Mouse (Mus musculus): ENCODE results near the gene Foxn4. TPM values are rescaled to one million over a fixed set of nuclear protein-coding genes. Genes with fewer than 3 reads are reported as not detected.
A peak's percentile ranks its signal among the peaks of the same experiment; 100 is the strongest.

The Foxn4 gene
- polyA plus RNA-seq, 1 experiment from 2014 or later: 0.82 TPM

GRCm38 (mm10) chr5:114290004-114290403 is 16.4 kb upstream of the Foxn4 start:
- WGBS: 41% methylated on average over 3 of the region's 3 CpGs
- H3K27ac ChIP-seq: no peak overlapping the region
- ATAC-seq (ENCODE audit: low FRiP score): 0 out of 2 replicates have a peak, but pooled peaks have one; percentile 53

GRCm38 (mm10) chr5:114288874-114289273 is 15.3 kb upstream of the Foxn4 start, which contains the start of gene Myo1h:
Myo1h (plus strand) TSS chr5:114289166.
- H3K27ac ChIP-seq: no peak within 1 kb of the TSS

More at GRCm38 (mm10) chr5:114290004-114290403, 16.4 kb upstream of the Foxn4 start:
- Histone ChIP-seq H3K27me3 (peaks cover 52% of the 10 kb centered on the region), H3K4me3 (replicated peaks) (no peak overlapping the region), H3K36me3 (replicated peaks) (no peaks in the 10 kb centered on the region), H3K9ac (peak overlapping the region; percentile 25; the same call in 1 of the 2 replicates), H3K4me1 (peaks cover 36% of the 10 kb centered on the region), H3K9me3 (no peaks in the 10 kb centered on the region), H3K4me2 (no peak overlapping the region)

GRCm38 (mm10) chr5:114288396-114288795 is 14.8 kb upstream of the Foxn4 start:
- Histone ChIP-seq H3K36me3 (replicated peaks) (no peaks in the 10 kb centered on the region), H3K27me3 (peaks cover 52% of the 10 kb centered on the region), H3K4me3 (replicated peaks) (no peak overlapping the region), H3K4me2 (no peak overlapping the region), H3K27ac (no peak overlapping the region), H3K9ac (no peak overlapping the region), H3K4me1 (peaks cover 39% of the 10 kb centered on the region), H3K9me3 (no peaks in the 10 kb centered on the region)
- 88% methylated on average over 5 of the region's 5 CpGs for WGBS
- ATAC-seq (ENCODE audit: low FRiP score): no peak

More at GRCm38 (mm10) chr5:114288874-114289273, 15.3 kb upstream of the Foxn4 start, which contains the start of gene Myo1h:
- WGBS: 53% methylated on average over 13 of the region's 13 CpGs
- ATAC-seq (ENCODE audit: low FRiP score): no peak
- no peak within 1 kb of the TSS for H3K4me2 ChIP-seq
- H3K36me3 ChIP-seq (replicated peaks): no peaks in the 10 kb centered on the region
- H3K27me3 ChIP-seq: peaks cover 50% of the 10 kb centered on the region
- peaks cover 43% of the 10 kb centered on the region for H3K4me1 ChIP-seq
- peak within 1 kb of the TSS; percentile 25; the same call in 1 of the 2 replicates for H3K9ac ChIP-seq
- no peaks in the 10 kb centered on the region for H3K9me3 ChIP-seq
- no peak within 1 kb of the TSS for H3K4me3 ChIP-seq (replicated peaks)

GRCm38 (mm10) chr5:114286872-114287571 is 13.4 kb upstream of the Foxn4 start:
- H3K36me3 ChIP-seq (replicated peaks): no peaks in the 10 kb centered on the region
- H3K9me3 ChIP-seq: no peaks in the 10 kb centered on the region
- no peak overlapping the region for H3K27ac ChIP-seq
- H3K4me1 ChIP-seq: peaks cover 37% of the 10 kb centered on the region
- no peak overlapping the region for H3K4me2 ChIP-seq
- peaks cover 63% of the 10 kb centered on the region for H3K27me3 ChIP-seq
- no peak for ATAC-seq (ENCODE audit: low FRiP score)
- no peak overlapping the region for H3K9ac ChIP-seq
- H3K4me3 ChIP-seq (replicated peaks): no peak overlapping the region
- 88% methylated on average over 16 of the region's 16 CpGs for WGBS

- Histone ChIP-seq H3K4me3 (replicated peaks) (no peak overlapping the region), H3K36me3 (replicated peaks) (no peaks in the 10 kb centered on the region), H3K4me2 (no peak overlapping the region), H3K27me3 (peaks cover 69% of the 10 kb centered on the region), H3K27ac (no peak overlapping the region), H3K9me3 (no peaks in the 10 kb centered on the region), H3K4me1 (peaks cover 34% of the 10 kb centered on the region), H3K9ac (no peak overlapping the region)
- 77% methylated on average over 4 of the region's 4 CpGs for WGBS
- ATAC-seq (ENCODE audit: low FRiP score): no peak
Measured at GRCm38 (mm10) chr5:114286102-114286501, 12.5 kb upstream of the Foxn4 start.

- no peak overlapping the region for H3K27ac ChIP-seq
- H3K9me3 ChIP-seq: no peaks in the 10 kb centered on the region
- peaks cover 26% of the 10 kb centered on the region for H3K4me1 ChIP-seq
- H3K9ac ChIP-seq: no peak overlapping the region
- ATAC-seq (ENCODE audit: low FRiP score): no peak
- no peak overlapping the region for H3K4me3 ChIP-seq (replicated peaks)
- H3K36me3 ChIP-seq (replicated peaks): no peaks in the 10 kb centered on the region
- no peak overlapping the region for H3K4me2 ChIP-seq
- 48% methylated on average over 3 of the region's 3 CpGs for WGBS
- peaks cover 68% of the 10 kb centered on the region for H3K27me3 ChIP-seq
Measured at GRCm38 (mm10) chr5:114285398-114285700, 11.7 kb upstream of the Foxn4 start.

GRCm38 (mm10) chr5:114284604-114285397 is 11.2 kb upstream of the Foxn4 start:
- H3K27ac ChIP-seq: no peak overlapping the region
- H3K4me1 ChIP-seq: peaks cover 24% of the 10 kb centered on the region
- no peak overlapping the region for H3K4me3 ChIP-seq (replicated peaks)
- H3K9ac ChIP-seq: no peak overlapping the region
- ATAC-seq (ENCODE audit: low FRiP score): no peak
- peaks cover 67% of the 10 kb centered on the region for H3K27me3 ChIP-seq
- H3K9me3 ChIP-seq: no peaks in the 10 kb centered on the region
- H3K4me2 ChIP-seq: no peak overlapping the region
- H3K36me3 ChIP-seq (replicated peaks): no peaks in the 10 kb centered on the region
- 51% methylated on average over 13 of the region's 13 CpGs for WGBS

- no peak for ATAC-seq (ENCODE audit: low FRiP score)
- peaks cover 36% of the 10 kb centered on the region for H3K4me1 ChIP-seq
- peaks cover 68% of the 10 kb centered on the region for H3K27me3 ChIP-seq
- no peaks in the 10 kb centered on the region for H3K9me3 ChIP-seq
- no peak overlapping the region for H3K27ac ChIP-seq
- H3K9ac ChIP-seq: no peak overlapping the region
- H3K36me3 ChIP-seq (replicated peaks): no peaks in the 10 kb centered on the region
- H3K4me3 ChIP-seq (replicated peaks): no peak overlapping the region
- WGBS: 69% methylated on average over 6 of the region's 6 CpGs
- H3K4me2 ChIP-seq: no peak overlapping the region
Measured at GRCm38 (mm10) chr5:114282346-114282745, 8.7 kb upstream of the Foxn4 start.

GRCm38 (mm10) chr5:114279382-114280143 is 6.0 kb upstream of the Foxn4 start:
- WGBS: 24% methylated on average over 12 of the region's 12 CpGs
- H3K9ac ChIP-seq: no peak overlapping the region
- peaks cover 45% of the 10 kb centered on the region for H3K4me1 ChIP-seq
- H3K27ac ChIP-seq: peak overlapping the region; percentile 46; the same call in 1 of the 2 replicates
- no peaks in the 10 kb centered on the region for H3K9me3 ChIP-seq
- H3K36me3 ChIP-seq (replicated peaks): no peaks in the 10 kb centered on the region
- peak overlapping the region; percentile 27 for H3K4me2 ChIP-seq
- H3K27me3 ChIP-seq: peaks cover 87% of the 10 kb centered on the region
- no peak overlapping the region for H3K4me3 ChIP-seq (replicated peaks)
- peak; percentile 39; the same call in 1 of the 2 replicates for ATAC-seq (ENCODE audit: low FRiP score)

- 13% methylated on average over 16 of the region's 16 CpGs for WGBS
- no peak overlapping the region for H3K4me2 ChIP-seq
- no peaks in the 10 kb centered on the region for H3K9me3 ChIP-seq
- ATAC-seq (ENCODE audit: low FRiP score): no peak
- no peak overlapping the region for H3K9ac ChIP-seq
- peaks cover 97% of the 10 kb centered on the region for H3K27me3 ChIP-seq
- H3K27ac ChIP-seq: no peak overlapping the region
- H3K4me1 ChIP-seq: peaks cover 63% of the 10 kb centered on the region
- H3K36me3 ChIP-seq (replicated peaks): no peaks in the 10 kb centered on the region
- no peak overlapping the region for H3K4me3 ChIP-seq (replicated peaks)
Measured at GRCm38 (mm10) chr5:114275991-114276390, 2.4 kb upstream of the Foxn4 start.

- Histone ChIP-seq H3K27me3 (peaks cover 98% of the 10 kb centered on the region), H3K36me3 (replicated peaks) (no peaks in the 10 kb centered on the region), H3K4me2 (no peak overlapping the region), H3K4me3 (replicated peaks) (no peak overlapping the region), H3K9ac (no peak overlapping the region), H3K27ac (no peak overlapping the region), H3K9me3 (no peaks in the 10 kb centered on the region), H3K4me1 (peaks cover 69% of the 10 kb centered on the region)
- 5% methylated on average over 8 of the region's 8 CpGs for WGBS
- ATAC-seq (ENCODE audit: low FRiP score): no peak
Measured at GRCm38 (mm10) chr5:114275339-114275738, 1.7 kb upstream of the Foxn4 start.

GRCm38 (mm10) chr5:114269984-114270383 is 3.6 kb downstream of the Foxn4 start:
- no peak for ATAC-seq (ENCODE audit: low FRiP score)
- Histone ChIP-seq H3K4me3 (replicated peaks) (no peak overlapping the region), H3K9me3 (no peaks in the 10 kb centered on the region), H3K4me2 (no peak overlapping the region), H3K36me3 (replicated peaks) (no peaks in the 10 kb centered on the region), H3K27ac (no peak overlapping the region), H3K9ac (no peak overlapping the region), H3K27me3 (peaks cover 83% of the 10 kb centered on the region), H3K4me1 (peaks cover 58% of the 10 kb centered on the region)
- 22% methylated on average over 12 of the region's 12 CpGs for WGBS

Measured in forebrain, embryonic 12.5 days (tissue).